Mouse (Mus musculus) cerebellum, adult 2 months (tissue): Measurements from ENCODE around the gene Prr7. TPM values are rescaled to one million over a fixed set of nuclear protein-coding genes. Genes with fewer than 3 reads are reported as not detected.

Source experiments
- DNase-seq, 2 experiments: peaks; one replicate each; pipeline ENCODE4 v3.0.0; 2021
- H3K27ac ChIP-seq: fragments of 200-500 bp; 2 replicates; pipeline ENCODE4 v1.5.1; 2012; ENCODE audit warnings: low read length, control low read depth, inconsistent platforms; ENCODE audit not compliant: insufficient read depth
- H3K27me3 ChIP-seq: fragments of 200-500 bp; 2 replicates; pipeline ENCODE4 v1.6.1; 2012; ENCODE audit warnings: inconsistent platforms, mild to moderate bottlenecking, low read length, moderate library complexity; ENCODE audit not compliant: control insufficient read depth, insufficient read depth
- H3K4me1 ChIP-seq: fragments of 200-500 bp; 2 replicates; pipeline ENCODE4 v1.6.1; 2011; ENCODE audit warnings: low read length; ENCODE audit not compliant: control insufficient read depth, insufficient read depth
- H3K4me3 ChIP-seq: fragments of 200-500 bp; replicated peaks from 2 replicates; pipeline ENCODE3; 2011; ENCODE audit warnings: mild to moderate bottlenecking, low read depth, low read length, control low read depth; ENCODE audit not compliant: insufficient read depth
- CTCF ChIP-seq: fragments of 200-500 bp; IDR thresholded peaks from 2 replicates; pipeline ENCODE4 v1.5.1; 2011; ENCODE audit warnings: low read depth, mild to moderate bottlenecking, control low read depth, low read length, moderate library complexity, borderline replicate concordance; ENCODE audit not compliant: insufficient read depth
- POLR2A ChIP-seq: fragments of 200-500 bp; IDR thresholded peaks from 2 replicates; pipeline ENCODE4 v1.6.1; 2011; ENCODE audit warnings: low read length, control low read depth, borderline replicate concordance; ENCODE audit not compliant: insufficient read depth
- WGBS: fragments of 180-500 bp; shearing (Covaris S2); methylation state at CpG from one replicate; pipeline ENCODE4 v1.1.7; 2018; 5-methylcytosine and 5-hydroxymethylcytosine counted together
- polyA plus RNA-seq: library from polyadenylated mRNA; depleted of rRNA; stranded (reverse); fragments of >200 nt; gene quantifications from 2 replicates; pipeline ENCODE4 v1.2.3, GENCODE M21; 2012

The Prr7 gene
- polyA plus RNA-seq, 1 experiment, result 13.0 TPM

DNA sequence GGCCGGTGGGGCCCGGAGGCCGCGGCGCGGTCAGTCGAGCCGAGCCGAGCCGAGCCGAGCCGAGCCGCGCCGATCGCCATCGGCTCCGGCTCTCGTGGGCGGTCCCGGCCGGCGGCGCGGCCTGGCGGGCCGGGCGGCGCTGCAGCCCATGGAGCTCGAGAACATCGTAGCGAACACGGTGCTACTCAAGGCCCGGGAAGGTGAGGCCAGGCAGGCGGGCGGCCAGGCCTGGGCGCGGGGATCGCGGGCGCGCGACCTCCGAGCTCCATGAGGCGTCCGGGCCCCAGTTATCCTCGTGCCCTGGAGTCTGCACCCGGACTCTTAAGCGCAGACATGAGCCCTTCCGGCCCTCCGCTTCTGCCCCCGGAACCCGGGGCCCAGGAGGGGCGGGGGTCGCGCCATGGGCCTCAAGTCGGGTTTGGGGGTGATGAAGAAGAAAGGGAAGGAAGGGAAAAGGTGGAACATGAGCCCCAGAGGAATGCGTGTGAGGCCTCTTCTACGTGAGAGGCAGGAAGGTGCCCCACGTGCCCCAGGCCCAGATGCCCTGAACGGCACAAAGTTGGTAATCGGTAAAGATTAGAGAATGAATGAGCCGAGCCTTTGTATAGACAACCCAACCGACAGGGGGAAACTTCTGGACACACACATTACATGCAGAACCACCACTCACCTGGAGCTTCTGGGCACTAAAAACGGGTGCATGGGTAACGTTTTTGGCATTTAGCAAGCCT is 18.5 kb upstream of the Prr7 start:
- H3K27me3 ChIP-seq, result no peaks in the 10 kb centered on the region
- TF ChIP-seq CTCF, result no peak
- 0 out of 2 replicates have a peak, but pooled peaks have one; percentile 27 for TF ChIP-seq POLR2A
- H3K4me1 ChIP-seq, result 0 out of 2 replicates have a peak, but pooled peaks cover 5% of the 10 kb centered on the region
- under 1% methylated on average over 63 of the region's 66 CpGs for WGBS
- no peak for DNase-seq
- H3K4me3 ChIP-seq, result peak overlapping the region; percentile 87
- peak overlapping the region; percentile 81 for H3K27ac ChIP-seq

DNA sequence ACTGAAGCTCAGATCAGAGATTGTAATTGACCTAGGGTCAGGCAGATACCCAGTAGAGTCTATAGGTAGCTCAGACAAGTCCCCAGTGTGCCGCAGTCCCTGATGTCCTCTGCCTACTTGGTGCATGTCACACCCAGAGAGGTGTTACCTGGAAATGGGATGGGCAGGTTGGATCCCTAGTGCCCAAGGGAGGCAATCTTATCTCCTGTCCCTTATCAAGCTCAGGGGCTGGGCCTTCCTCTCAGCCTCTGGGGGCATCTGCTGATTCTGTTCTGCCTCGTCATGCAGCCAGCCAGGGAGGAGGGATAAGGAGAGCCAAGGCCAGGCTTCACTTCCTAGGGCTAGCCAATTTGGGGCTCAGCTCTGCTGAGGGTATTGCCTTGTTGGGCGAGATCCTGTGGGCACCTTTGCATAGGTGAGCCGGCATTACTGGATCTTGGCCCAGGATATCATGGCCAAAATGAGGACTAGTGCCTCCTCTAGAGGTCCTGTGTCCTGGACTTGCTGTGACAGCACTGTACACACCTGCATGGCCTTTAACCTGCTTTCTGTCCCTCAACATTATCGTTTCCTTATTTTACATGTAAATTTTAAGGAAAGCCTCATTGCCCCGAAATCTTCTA is 17.5 kb upstream of the Prr7 start:
- WGBS, result 85% methylated on average over 6 of the region's 6 CpGs
- H3K4me3 ChIP-seq, result no peak overlapping the region
- H3K4me1 ChIP-seq, result 0 out of 2 replicates have a peak, but pooled peaks cover 8% of the 10 kb centered on the region
- DNase-seq, result no peak
- H3K27me3 ChIP-seq, result no peaks in the 10 kb centered on the region
- no peak for TF ChIP-seq CTCF
- no peak for TF ChIP-seq POLR2A
- H3K27ac ChIP-seq, result no peak overlapping the region

DNA sequence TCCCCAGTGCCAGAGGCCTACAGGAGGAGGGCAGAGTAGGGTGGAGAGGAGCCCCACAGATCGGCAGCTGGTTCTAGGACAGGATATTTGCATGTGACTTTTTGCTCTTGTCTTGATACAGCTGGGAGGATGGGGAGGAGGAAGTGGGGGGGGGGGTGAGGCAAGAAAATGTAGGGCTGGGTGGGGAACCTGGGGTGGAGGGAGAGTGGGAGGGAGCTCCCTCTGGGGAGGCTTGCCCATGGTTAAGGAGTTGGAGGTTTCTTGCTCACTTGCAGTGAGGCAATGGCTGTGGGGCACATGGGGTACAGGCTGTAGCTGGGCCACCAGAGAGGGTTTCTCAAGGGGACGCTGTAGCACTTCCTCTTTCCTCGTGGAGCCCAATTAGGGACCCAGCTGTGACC is 16.5 kb upstream of the Prr7 start:
- WGBS, result 56% methylated on average over 3 of the region's 3 CpGs
- Histone ChIP-seq H3K27ac (no peak overlapping the region), H3K4me3 (no peak overlapping the region), H3K27me3 (no peaks in the 10 kb centered on the region), H3K4me1 (peaks cover 12% of the 10 kb centered on the region)
- TF ChIP-seq POLR2A (no peak), CTCF (no peak)
- no peak for DNase-seq

DNA sequence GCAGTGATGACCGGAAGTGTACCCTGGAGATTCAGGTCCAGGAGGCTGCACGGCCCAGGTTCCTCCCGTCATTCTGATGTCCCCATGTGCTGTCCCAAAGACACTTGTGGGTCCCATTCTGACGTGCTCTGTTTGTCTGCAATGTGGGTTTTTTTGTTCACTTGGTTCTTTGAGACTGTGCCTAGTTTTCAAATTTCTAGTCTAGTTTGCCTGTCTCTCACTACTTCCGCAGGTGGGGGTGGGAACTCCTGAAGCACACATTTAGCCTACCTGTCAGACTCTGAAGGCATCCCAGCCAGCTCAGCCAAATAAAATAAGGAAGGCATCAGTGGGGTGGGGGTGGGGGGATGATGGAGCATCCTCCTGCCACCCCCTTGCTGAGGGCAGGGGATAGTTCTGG is 15.9 kb upstream of the Prr7 start:
- no peak for TF ChIP-seq CTCF
- no peak for TF ChIP-seq POLR2A
- no peak for DNase-seq
- no peaks in the 10 kb centered on the region for H3K27me3 ChIP-seq
- no peak overlapping the region for H3K27ac ChIP-seq
- H3K4me1 ChIP-seq, result peaks cover 12% of the 10 kb centered on the region
- no peak overlapping the region for H3K4me3 ChIP-seq
- 93% methylated on average over 5 of the region's 5 CpGs for whole genome bisulfite sequencing

DNA sequence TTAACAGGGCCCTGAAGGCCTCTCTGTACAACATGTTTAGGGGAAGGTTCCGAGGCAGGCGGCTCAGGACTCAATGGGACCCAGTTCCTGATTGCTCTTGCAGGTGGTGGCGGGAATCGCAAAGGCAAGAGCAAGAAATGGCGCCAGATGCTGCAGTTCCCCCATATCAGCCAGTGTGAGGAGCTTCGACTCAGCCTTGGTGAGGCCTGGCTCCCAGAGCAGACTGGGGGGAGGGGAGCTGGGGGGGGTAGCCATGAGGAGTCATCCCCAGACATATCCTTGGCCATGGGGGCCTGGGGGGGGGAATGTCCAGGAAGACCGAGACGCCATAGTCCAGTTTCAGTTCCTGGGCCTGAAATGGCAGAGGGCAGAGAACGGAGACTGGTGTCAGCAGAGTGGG is 14.9 kb upstream of the Prr7 start:
- no peaks in the 10 kb centered on the region for H3K27me3 ChIP-seq
- no peak for DNase-seq
- no peak overlapping the region for H3K27ac ChIP-seq
- WGBS, result 95% methylated on average over 9 of the region's 9 CpGs
- no peak overlapping the region for H3K4me3 ChIP-seq
- peaks cover 12% of the 10 kb centered on the region for H3K4me1 ChIP-seq
- TF ChIP-seq POLR2A (no peak), CTCF (no peak)

DNA sequence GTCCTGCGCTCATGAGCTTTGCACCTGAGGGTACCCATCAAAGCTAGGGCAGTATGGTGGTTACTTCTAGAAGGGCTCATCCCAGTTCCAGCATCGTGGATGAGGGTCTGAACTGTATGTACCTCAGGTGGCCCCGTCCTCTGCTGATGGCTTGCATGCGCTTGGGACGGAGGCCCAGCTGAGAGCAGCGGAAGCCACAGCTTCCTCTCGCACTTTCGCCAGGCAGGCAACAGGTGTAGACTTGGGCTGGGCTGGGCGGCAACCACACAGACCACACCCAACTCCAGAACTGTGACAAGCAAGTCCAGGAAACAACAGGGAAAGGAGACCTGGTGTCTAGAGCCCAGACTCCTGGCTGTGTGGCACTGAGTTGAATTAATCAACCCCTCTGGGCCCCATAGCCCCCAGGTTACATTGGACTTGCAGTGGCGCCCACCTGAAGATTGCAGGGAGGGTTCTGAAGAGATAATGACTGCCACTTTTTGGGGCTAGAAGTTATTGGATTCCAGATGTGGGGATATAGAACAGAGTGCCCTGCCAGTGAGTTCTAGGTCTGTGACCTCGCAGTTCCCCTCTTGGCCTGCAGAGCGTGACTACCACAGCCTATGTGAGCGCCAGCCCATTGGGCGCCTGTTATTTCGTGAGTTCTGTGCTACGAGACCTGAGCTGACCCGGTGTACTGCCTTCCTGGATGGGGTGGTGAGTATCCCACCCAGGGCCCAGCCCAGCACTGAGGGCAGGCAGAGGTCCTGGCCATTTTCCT is 14.2 kb upstream of the Prr7 start:
- TF ChIP-seq POLR2A, result no peak
- TF ChIP-seq CTCF, result no peak
- WGBS, result 86% methylated on average over 17 of the region's 17 CpGs
- DNase-seq, result no peak
- Histone ChIP-seq H3K4me3 (no peak overlapping the region), H3K27me3 (no peaks in the 10 kb centered on the region), H3K27ac (no peak overlapping the region), H3K4me1 (peaks cover 12% of the 10 kb centered on the region)

DNA sequence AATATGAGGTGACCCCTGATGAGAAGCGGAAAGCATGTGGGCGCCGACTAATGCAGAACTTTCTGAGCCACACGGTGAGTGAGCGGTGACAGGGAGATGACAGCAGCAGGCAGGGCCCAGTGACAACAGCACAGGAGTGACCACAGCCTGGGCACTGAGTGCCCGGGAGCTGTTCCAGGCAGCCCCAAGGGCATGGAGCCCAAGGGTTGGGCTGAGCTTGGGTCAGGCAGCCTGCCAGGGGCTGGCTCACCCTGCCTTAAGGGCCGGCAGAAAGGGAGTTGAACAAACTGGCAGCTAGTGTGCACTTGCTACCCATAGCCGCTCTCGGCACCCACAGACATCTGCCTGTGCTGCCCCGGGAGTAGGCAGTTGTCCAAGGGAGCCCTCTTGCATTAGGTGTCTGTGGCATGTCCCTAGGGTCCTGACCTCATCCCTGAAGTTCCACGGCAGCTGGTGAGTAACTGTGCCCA is 13.5 kb upstream of the Prr7 start:
- peak; percentile 59 to 67 for DNase-seq
- no peak for TF ChIP-seq POLR2A
- no peak for TF ChIP-seq CTCF
- no peak overlapping the region for H3K4me3 ChIP-seq
- no peak overlapping the region for H3K27ac ChIP-seq
- 27% methylated on average over 11 of the region's 11 CpGs for WGBS
- H3K4me1 ChIP-seq, result peaks cover 12% of the 10 kb centered on the region
- no peaks in the 10 kb centered on the region for H3K27me3 ChIP-seq
